Mouse (Mus musculus): ENCODE data around the gene Plscr3.

- no peak for TF ChIP-seq CTCF (IDR thresholded peaks at IDR 0.05; ENCODE audit: borderline replicate concordance, insufficient read depth, low read depth, low read length)
- TF ChIP-seq POLR2A (IDR thresholded peaks at IDR 0.05; ENCODE audit: borderline replicate concordance, insufficient read depth, low read length) = no peak
These were observed 39.8 kb upstream of the Plscr3 start for GRCm38 (mm10) chr11:69806378-69806777.

Data from cerebellum, adult 2 months (tissue).